Mouse (Mus musculus) embryonic fibroblast, embryonic 13.5 days (primary cell): ENCODE data around the gene Lyrm7.

Source experiments
- CTCF ChIP-seq: IDR thresholded peaks from 2 replicates; pipeline ENCODE4 v1.5.1; 2011; ENCODE audit warnings: mild to moderate bottlenecking, control low read depth, low read length, moderate library complexity, borderline replicate concordance; ENCODE audit not compliant: insufficient read depth
- POLR2A ChIP-seq: IDR thresholded peaks from 2 replicates; pipeline ENCODE4 v1.6.1; 2011; ENCODE audit warnings: low read depth, mild to moderate bottlenecking, control low read depth, low read length, moderate library complexity

- TF ChIP-seq CTCF (no peak), POLR2A (no peak)
Measured at GRCm38 (mm10) chr11:54869318-54869717, 8.6 kb upstream of the Lyrm7 start.
